8 mouse cellular contexts compared by ENCODE assay signal in genomic region chr13:49352581-49353159, GRCm38 (mm10). TPM values are rescaled to one million over a fixed set of nuclear protein-coding genes. Genes with fewer than 3 reads are reported as not detected.
DNase-seq lines count a peak whose midpoint lies in the region; ATAC-seq lines count a peak whose summit lies in the region.

No protein-coding gene starts in this region.

- H3K9me3 ChIP-seq in liver, embryonic 12.5 days (replicated peaks), result no peaks in the 10 kb centered on the region
- H3K9me3 ChIP-seq in liver, embryonic 11.5 days (ENCODE audit: control insufficient read depth, low read length), result no peaks in the 10 kb centered on the region
- H3K9me3 ChIP-seq in forebrain, embryonic 16.5 days (ENCODE audit: control insufficient read depth, low read length), result no peaks in the 10 kb centered on the region
- H3K9me3 ChIP-seq in hindbrain, embryonic 13.5 days, result no peaks in the 10 kb centered on the region

- H3K27ac ChIP-seq in liver, embryonic 12.5 days, result no peak overlapping the region
- H3K27ac ChIP-seq in liver, embryonic 11.5 days (ENCODE audit: low read depth, low read length), result no peak overlapping the region
- H3K27ac ChIP-seq in forebrain, embryonic 16.5 days (ENCODE audit: low read length), result no peak overlapping the region
- H3K27ac ChIP-seq in hindbrain, embryonic 13.5 days, result peak overlapping the region; percentile 69

- no peak overlapping the region for H3K4me3 ChIP-seq in liver, embryonic 12.5 days
- H3K4me3 ChIP-seq in liver, embryonic 11.5 days (ENCODE audit: low read depth, low read length), result no peak overlapping the region
- no peak overlapping the region for H3K4me3 ChIP-seq in forebrain, embryonic 16.5 days (replicated peaks; ENCODE audit: low read length)
- H3K4me3 ChIP-seq in hindbrain, embryonic 13.5 days, result no peak overlapping the region

- 0 out of 2 replicates have a peak overlapping the region, but pooled peaks have one; percentile 27 for H3K9ac ChIP-seq in liver, embryonic 12.5 days
- no peak overlapping the region for H3K9ac ChIP-seq in liver, embryonic 11.5 days (ENCODE audit: low read depth, low read length)
- H3K9ac ChIP-seq in forebrain, embryonic 16.5 days (replicated peaks; ENCODE audit: low read depth, low read length), result no peak overlapping the region
- H3K9ac ChIP-seq in hindbrain, embryonic 13.5 days, result no peak overlapping the region

- H3K27me3 ChIP-seq in liver, embryonic 12.5 days (replicated peaks), result no peaks in the 10 kb centered on the region
- no peaks in the 10 kb centered on the region for H3K27me3 ChIP-seq in liver, embryonic 11.5 days (replicated peaks; ENCODE audit: control insufficient read depth, insufficient read depth, low read length)
- no peaks in the 10 kb centered on the region for H3K27me3 ChIP-seq in forebrain, embryonic 16.5 days (replicated peaks; ENCODE audit: control insufficient read depth, insufficient read depth, low read length)
- H3K27me3 ChIP-seq in hindbrain, embryonic 13.5 days, result no peaks in the 10 kb centered on the region

- WGBS in liver, embryonic 12.5 days (ENCODE audit: insufficient replicate concordance), result 61% methylated on average over 3 of the region's 3 CpGs
- 58% methylated on average over 3 of the region's 3 CpGs for WGBS in liver, embryonic 11.5 days
- WGBS in forebrain, embryonic 16.5 days, result 40% methylated on average over 3 of the region's 3 CpGs
- 31% methylated on average over 3 of the region's 3 CpGs for WGBS in hindbrain, embryonic 13.5 days

- peaks cover 10% of the 10 kb centered on the region for H3K36me3 ChIP-seq in liver, embryonic 12.5 days
- H3K36me3 ChIP-seq in liver, embryonic 11.5 days (ENCODE audit: control insufficient read depth, insufficient read depth, low read length), result peaks cover 6% of the 10 kb centered on the region; the same call in 1 of the 2 replicates
- peaks cover 2% of the 10 kb centered on the region; the same call in 1 of the 2 replicates for H3K36me3 ChIP-seq in forebrain, embryonic 16.5 days (ENCODE audit: control insufficient read depth, insufficient read depth)
- peaks cover 14% of the 10 kb centered on the region; the same call in 1 of the 2 replicates for H3K36me3 ChIP-seq in hindbrain, embryonic 13.5 days

- 0 out of 2 replicates have a peak, but pooled peaks have one; percentile 35 for ATAC-seq in liver, embryonic 12.5 days
- no peak for ATAC-seq in liver, embryonic 11.5 days (replicated peaks; ENCODE audit: low FRiP score)
- ATAC-seq in forebrain, embryonic 16.5 days, result peak; percentile 47
- peak; percentile 81 for ATAC-seq in hindbrain, embryonic 13.5 days (ENCODE audit: low FRiP score)
- no peak for ATAC-seq in cerebellum, adult (ENCODE audit: insufficient number of reproducible peaks, low FRiP score, low TSS enrichment)

- no peak for DNase-seq in liver, embryonic 11.5 days (ENCODE audit: low spot score)
- peak; percentile 72 for DNase-seq in retina, embryonic 14.5 days (ENCODE audit: low spot score)
- no peak for DNase-seq in layer of hippocampus, adult 9-11 months
- no peak for DNase-seq in testis, postnatal 10 days (ENCODE audit: low spot score)

- H3K4me1 ChIP-seq in liver, embryonic 12.5 days, result peaks cover 71% of the 10 kb centered on the region
- peaks cover 27% of the 10 kb centered on the region for H3K4me1 ChIP-seq in liver, embryonic 11.5 days (replicated peaks; ENCODE audit: control insufficient read depth, insufficient read depth, low read length)
- peaks cover 21% of the 10 kb centered on the region for H3K4me1 ChIP-seq in forebrain, embryonic 16.5 days (replicated peaks; ENCODE audit: control insufficient read depth, insufficient read depth, low read length)
- peaks cover 59% of the 10 kb centered on the region for H3K4me1 ChIP-seq in hindbrain, embryonic 13.5 days (replicated peaks)

- no peak overlapping the region for H3K4me2 ChIP-seq in liver, embryonic 12.5 days
- no peak overlapping the region for H3K4me2 ChIP-seq in liver, embryonic 11.5 days
- no peak overlapping the region for H3K4me2 ChIP-seq in forebrain, embryonic 16.5 days (ENCODE audit: low read length)
- H3K4me2 ChIP-seq in hindbrain, embryonic 13.5 days, result no peak overlapping the region

RNA-seq across cellular contexts. Expression of gene Bicd2, which starts 11.3 kb away (rescaled TPM):
- 14.7 and 15.2 TPM in 2 replicates for polyA plus RNA-seq in liver, embryonic 12.5 days (2016; fragmentation: Nextera tagmentation; extraction: Ambion mirVana)
- polyA plus RNA-seq in liver, embryonic 11.5 days (2014; fragmentation: Nextera tagmentation; extraction: Ambion mirVana), result 22.6 TPM in 2 replicates
- polyA plus RNA-seq in forebrain, embryonic 16.5 days (2015; fragmentation: Nextera tagmentation; extraction: Ambion mirVana), result 30.1 and 31.5 TPM in 2 replicates
- polyA plus RNA-seq in hindbrain, embryonic 13.5 days (2015; fragmentation: Nextera tagmentation; extraction: Ambion mirVana), result 28.2 and 29.3 TPM in 2 replicates

RNA-seq across cellular contexts. Expression of gene Fgd3, which starts 32.6 kb away (rescaled TPM):
- 0.32 and 0.49 TPM in 2 replicates for polyA plus RNA-seq in liver, embryonic 12.5 days (2016; fragmentation: Nextera tagmentation; extraction: Ambion mirVana)
- 0.74 and 0.92 TPM in 2 replicates for polyA plus RNA-seq in liver, embryonic 11.5 days (2014; fragmentation: Nextera tagmentation; extraction: Ambion mirVana)
- polyA plus RNA-seq in forebrain, embryonic 16.5 days (2015; fragmentation: Nextera tagmentation; extraction: Ambion mirVana), result 3.1 and 4.2 TPM in 2 replicates
- polyA plus RNA-seq in hindbrain, embryonic 13.5 days (2015; fragmentation: Nextera tagmentation; extraction: Ambion mirVana), result 1.4 and 2.0 TPM in 2 replicates

Comparison
In these comparisons a context has a peak if more than half of its experiments do, and no peak if none do; other contexts are left out.
1. ATAC-seq: peak in liver, embryonic 12.5 days (single experiment), forebrain, embryonic 16.5 days (single experiment) and hindbrain, embryonic 13.5 days (single experiment); none in liver, embryonic 11.5 days (single experiment) and cerebellum, adult (single experiment).